Mouse (Mus musculus) brain, embryonic 14.5 days (tissue): ENCODE results near the gene Cldn34d. TPM values are rescaled to one million over a fixed set of nuclear protein-coding genes. Genes with fewer than 3 reads are reported as not detected.

Experiments
- DNase-seq: peaks from one replicate; pipeline ENCODE4 v3.0.0-alpha.2; 2011; ENCODE audit warnings: low read depth
- CTCF ChIP-seq: fragments of 200-500 bp; IDR thresholded peaks from 2 replicates; pipeline ENCODE4 v1.5.1; 2012; ENCODE audit warnings: inconsistent platforms, mild to moderate bottlenecking, moderate library complexity, borderline replicate concordance; ENCODE audit not compliant: insufficient read depth, insufficient read length; ENCODE audit errors: extremely low read depth
- POLR2A ChIP-seq: fragments of 200-500 bp; IDR thresholded peaks from 2 replicates; pipeline ENCODE4 v1.6.1; 2012; ENCODE audit warnings: mild to moderate bottlenecking, inconsistent platforms, borderline replicate concordance; ENCODE audit not compliant: poor library complexity, insufficient read depth, insufficient read length, severe bottlenecking; ENCODE audit errors: extremely low read depth
- polyA plus RNA-seq: library from polyadenylated mRNA; depleted of rRNA; stranded (reverse); fragments of >200 nt; gene quantifications from 2 replicates; pipeline ENCODE4 v1.2.3, GENCODE M21; 2012; rRNA removed

The Cldn34d gene
- polyA plus RNA-seq = not detected in 2 replicates

GRCm38 (mm10) chrX:76602824-76603223, at the start of gene Cldn34d:
Gene Cldn34d (minus strand): TSS chrX:76602924.
- no peak for TF ChIP-seq CTCF
- TF ChIP-seq POLR2A = no peak
- no peak for DNase-seq

GRCm38 (mm10) chrX:76598459-76599206, 4.1 kb downstream of the Cldn34d start:
- TF ChIP-seq CTCF (no peak), POLR2A (no peak)
- peak; percentile 84 for DNase-seq

Other genes starting within 250 kb of the Cldn34d start
- not detected in 2 replicates for gene Cldn34b4, start 209.6 kb downstream of the Cldn34d start, polyA plus RNA-seq